Mouse (Mus musculus) E14TG2a.4 (cell line): ENCODE measurements at regions not wholly inside any gene's neighbourhood (a gene's known extent, or its start where the extent isn't known, plus 50 kb on each side); places are given as distances from the start of the nearest gene placed in this dataset.

ENCODE experiments used
- CTCF ChIP-seq: conservative IDR thresholded peaks from 2 replicates; pipeline ENCODE4 v1.5.1; 2014; ENCODE audit warnings: low read length
- NANOG ChIP-seq: IDR thresholded peaks from 2 replicates; pipeline ENCODE4 v1.6.1; 2014; ENCODE audit warnings: borderline replicate concordance, low read length, mixed read lengths
- POU5F1 ChIP-seq: IDR thresholded peaks from 2 replicates; pipeline ENCODE4 v1.6.1; 2014; ENCODE audit warnings: low read length, borderline replicate concordance

DNA sequence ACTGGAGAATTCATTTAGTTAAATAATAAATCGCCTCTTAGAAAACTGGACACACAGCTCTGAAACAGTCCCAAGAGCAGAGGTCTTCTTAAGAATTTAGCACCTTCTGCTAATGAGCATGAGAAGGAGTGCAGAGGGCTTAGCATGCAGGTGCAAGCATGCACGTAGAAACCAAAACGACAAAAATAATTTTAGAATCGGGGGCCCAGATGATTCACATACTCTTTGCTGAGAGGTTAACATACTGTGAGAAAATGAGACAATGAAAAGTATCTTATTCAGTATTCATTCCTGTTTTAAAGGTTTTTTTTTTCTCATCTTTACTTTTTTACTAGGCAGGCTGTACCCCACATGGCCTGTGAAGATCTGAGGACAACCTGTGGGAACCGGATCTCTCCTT is 63.9 kb upstream of the Dph5 start:
- TF ChIP-seq CTCF = no peak
- TF ChIP-seq POU5F1 = no peak
- no peak for TF ChIP-seq NANOG
